Mouse (Mus musculus) hindbrain, embryonic 12.5 days (tissue): ENCODE measurements around the gene Card6. TPM values are rescaled to one million over a fixed set of nuclear protein-coding genes. Genes with fewer than 3 reads are reported as not detected.
"Not testable (repeated sequence)": the region's sequence is repeated elsewhere in the genome, so short reads cannot be mapped to it uniquely, and the experiment has no call there.

Source experiments
- ATAC-seq: fragments of 200-750 bp; cut with Nextera tagmentation; 2 replicates; pipeline ENCODE4 v1.8.0; 2017; ENCODE audit warnings: moderate TSS enrichment; ENCODE audit not compliant: low FRiP score
- H3K27ac ChIP-seq: fragments of 300-500 bp; sonication (generic); 2 replicates; pipeline ENCODE4 v1.5.1; 2016; ENCODE audit warnings: mild to moderate bottlenecking
- H3K27me3 ChIP-seq: fragments of 300-500 bp; sonication (generic); 2 replicates; pipeline ENCODE4 v1.6.1; 2016; ENCODE audit warnings: mild to moderate bottlenecking
- H3K36me3 ChIP-seq: fragments of 300-500 bp; sonication (generic); 2 replicates; pipeline ENCODE4 v1.6.1; 2016; ENCODE audit warnings: mild to moderate bottlenecking
- H3K4me1 ChIP-seq: fragments of 300-500 bp; sonication (generic); 2 replicates; pipeline ENCODE4 v1.6.1; 2016
- H3K4me2 ChIP-seq: fragments of 300-500 bp; sonication (generic); replicated peaks from 2 replicates; pipeline ENCODE4 v1.6.1; 2016; ENCODE audit warnings: mild to moderate bottlenecking
- H3K4me3 ChIP-seq: fragments of 300-500 bp; sonication (generic); 2 replicates; pipeline ENCODE4 v1.5.1; 2016; ENCODE audit warnings: mild to moderate bottlenecking
- H3K9ac ChIP-seq: fragments of 300-500 bp; sonication (generic); 2 replicates; pipeline ENCODE4 v1.6.1; 2016; ENCODE audit warnings: mild to moderate bottlenecking, moderate library complexity
- H3K9me3 ChIP-seq: fragments of 300-500 bp; sonication (generic); replicated peaks from 2 replicates; pipeline ENCODE4 v1.6.1; 2016; ENCODE audit warnings: mild to moderate bottlenecking
- WGBS: fragments of 180-500 bp; shearing (Covaris S2); methylation state at CpG from one replicate; pipeline ENCODE4 v1.1.7; 2016; 5-methylcytosine and 5-hydroxymethylcytosine counted together
- polyA plus RNA-seq: library from polyadenylated mRNA; unstranded; fragments of >200 nt; fragmentation: Nextera tagmentation; extraction: Ambion mirVana; gene quantifications from 2 replicates; pipeline ENCODE4 v1.2.1, GENCODE M21; 2016

The Card6 gene
- polyA plus RNA-seq, 1 experiment from 2014 or later = 1.2 TPM

GRCm38 (mm10) chr15:5142047-5142446 lies 33.7 kb upstream of the Card6 start:
- WGBS = 70% methylated on average over 5 of the region's 5 CpGs
- H3K36me3 ChIP-seq = no peaks in the 10 kb centered on the region
- H3K27ac ChIP-seq = no peak overlapping the region
- peaks cover 8% of the 10 kb centered on the region for H3K4me1 ChIP-seq
- ATAC-seq = no peak
- H3K4me3 ChIP-seq = no peak overlapping the region
- H3K9ac ChIP-seq = no peak overlapping the region
- H3K4me2 ChIP-seq = no peak overlapping the region
- no peaks in the 10 kb centered on the region for H3K9me3 ChIP-seq
- no peaks in the 10 kb centered on the region for H3K27me3 ChIP-seq

DNA sequence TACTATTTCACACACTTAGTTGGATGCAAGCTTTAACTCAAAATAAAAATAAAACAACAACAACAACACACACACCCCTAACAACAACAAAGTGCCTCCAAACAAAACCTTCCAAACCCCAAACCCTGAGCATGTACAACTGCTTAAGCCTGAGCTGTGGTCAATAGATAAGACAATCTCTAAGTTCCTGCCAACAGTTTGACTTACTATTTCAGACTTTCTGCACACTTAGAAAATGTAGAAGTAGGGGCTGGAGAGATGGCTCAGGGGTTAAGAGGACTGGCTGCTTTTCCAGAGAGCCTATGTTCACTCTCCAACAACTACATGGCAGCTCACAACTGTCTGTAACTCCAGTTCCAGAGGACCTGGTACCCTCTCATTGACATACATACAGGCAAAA lies 32.0 kb upstream of the Card6 start:
- Histone ChIP-seq H3K4me3 (no peak overlapping the region), H3K9ac (no peak overlapping the region), H3K4me1 (peaks cover 6% of the 10 kb centered on the region), H3K36me3 (no peaks in the 10 kb centered on the region), H3K27ac (no peak overlapping the region), H3K27me3 (no peaks in the 10 kb centered on the region), H3K4me2 (no peak overlapping the region), H3K9me3 (no peaks in the 10 kb centered on the region)
- no peak for ATAC-seq

DNA sequence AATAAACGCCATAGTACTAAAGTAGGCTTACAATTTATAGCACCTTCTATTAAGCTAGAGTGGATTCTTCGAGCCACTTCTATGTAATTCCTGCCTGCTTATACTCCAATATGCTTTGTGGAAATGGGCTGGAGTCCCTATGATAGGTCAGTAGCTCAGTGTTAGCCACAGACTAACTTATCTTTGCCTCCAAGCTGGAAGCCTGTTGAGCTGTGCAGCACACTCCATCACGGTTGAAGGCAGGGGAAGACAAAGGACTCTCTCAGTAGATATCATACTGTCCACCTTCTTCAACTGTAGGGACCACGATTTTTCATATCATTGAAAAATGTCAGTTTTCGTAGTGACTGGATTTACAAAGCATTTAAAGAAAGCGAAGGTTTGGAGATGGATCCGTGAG lies 31.5 kb upstream of the Card6 start:
- Histone ChIP-seq H3K4me3 (no peak overlapping the region), H3K36me3 (no peaks in the 10 kb centered on the region), H3K27ac (no peak overlapping the region), H3K4me2 (no peak overlapping the region), H3K9me3 (no peaks in the 10 kb centered on the region), H3K27me3 (no peaks in the 10 kb centered on the region), H3K4me1 (peaks cover under 1% of the 10 kb centered on the region), H3K9ac (no peak overlapping the region)
- no peak for ATAC-seq
- 87% methylated on average over 7 of the region's 7 CpGs for WGBS

- H3K9ac ChIP-seq = no peak overlapping the region
- no peaks in the 10 kb centered on the region for H3K4me1 ChIP-seq
- no peak overlapping the region for H3K4me3 ChIP-seq
- H3K4me2 ChIP-seq = no peak overlapping the region
- no peaks in the 10 kb centered on the region for H3K27me3 ChIP-seq
- 87% methylated on average over 2 of the region's 2 CpGs for WGBS
- no peak overlapping the region for H3K27ac ChIP-seq
- no peak for ATAC-seq
- H3K9me3 ChIP-seq = no peaks in the 10 kb centered on the region
- H3K36me3 ChIP-seq = no peaks in the 10 kb centered on the region
Measured at GRCm38 (mm10) chr15:5139366-5139765, 31.0 kb upstream of the Card6 start.

DNA sequence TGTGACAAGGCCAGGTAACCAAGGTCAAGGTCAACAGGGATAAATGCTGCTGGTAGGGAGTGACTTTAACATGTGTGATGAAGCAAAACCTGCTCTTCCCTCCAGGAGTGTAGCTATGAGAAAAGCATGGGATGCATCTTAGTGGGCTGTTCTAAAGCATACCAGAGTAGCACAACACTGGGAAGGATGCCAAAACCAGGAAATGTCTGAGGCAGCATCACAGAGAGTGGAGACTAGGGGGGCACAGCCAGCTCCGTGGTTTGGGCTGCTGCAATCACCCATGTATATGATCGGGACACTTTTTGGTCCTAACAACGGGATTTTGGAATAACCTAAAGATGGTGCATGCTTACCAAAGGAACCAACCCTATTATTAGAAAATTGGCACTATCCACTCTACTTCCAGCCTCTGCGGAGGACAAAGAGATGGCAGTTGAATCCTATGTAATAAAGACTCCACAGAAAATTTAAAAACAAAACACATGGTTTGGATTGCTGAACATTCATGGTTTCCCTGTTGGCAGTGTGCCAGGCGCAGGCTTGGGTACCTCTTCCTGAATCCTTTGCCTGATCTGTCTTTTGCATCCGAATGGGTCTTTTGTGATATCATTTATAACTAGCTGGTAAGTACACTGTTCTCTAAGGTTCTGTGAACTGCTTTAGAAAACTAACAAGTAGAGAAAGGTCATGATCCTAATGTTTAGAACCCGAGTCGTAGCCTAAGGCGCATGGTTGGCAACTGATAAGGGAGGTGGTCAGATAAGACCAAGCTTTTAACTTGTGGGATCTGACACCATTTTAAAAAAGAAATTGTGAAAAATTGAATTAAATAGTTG lies 29.9 kb upstream of the Card6 start:
- Histone ChIP-seq H3K27me3 (no peaks in the 10 kb centered on the region), H3K9ac (no peak overlapping the region), H3K4me1 (no peaks in the 10 kb centered on the region), H3K36me3 (no peaks in the 10 kb centered on the region), H3K9me3 (no peaks in the 10 kb centered on the region), H3K27ac (no peak overlapping the region), H3K4me2 (no peak overlapping the region), H3K4me3 (no peak overlapping the region)
- WGBS = 77% methylated on average over 9 of the region's 9 CpGs
- no peak for ATAC-seq

- WGBS = 79% methylated on average over 8 of the region's 8 CpGs
- Histone ChIP-seq H3K9me3 (no peaks in the 10 kb centered on the region), H3K4me2 (no peak overlapping the region), H3K27ac (no peak overlapping the region), H3K4me1 (no peaks in the 10 kb centered on the region), H3K36me3 (no peaks in the 10 kb centered on the region), H3K4me3 (no peak overlapping the region), H3K9ac (no peak overlapping the region), H3K27me3 (no peaks in the 10 kb centered on the region)
- ATAC-seq = no peak
Measured at GRCm38 (mm10) chr15:5134945-5135483, 26.7 kb upstream of the Card6 start.

DNA sequence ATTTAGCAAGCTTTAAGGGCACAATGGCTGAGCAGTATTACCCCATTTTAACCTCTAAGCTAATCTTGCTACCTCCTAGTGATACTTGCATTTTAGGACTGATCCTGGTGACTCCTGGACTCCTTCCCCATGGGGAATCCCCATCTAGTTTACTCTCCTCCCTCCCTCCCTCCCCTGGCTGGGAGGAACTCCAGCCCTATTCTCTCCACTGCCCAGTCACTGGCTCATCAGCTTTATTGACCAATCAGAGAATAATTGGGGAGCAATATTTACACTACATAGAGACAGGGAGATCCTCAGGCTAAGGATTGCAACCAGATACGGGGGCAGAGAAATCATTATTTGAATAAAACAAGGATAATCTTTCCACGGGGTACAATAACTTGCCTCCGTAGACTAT lies 25.8 kb upstream of the Card6 start:
- no peaks in the 10 kb centered on the region for H3K9me3 ChIP-seq
- H3K27ac ChIP-seq = no peak overlapping the region
- H3K4me1 ChIP-seq = no peaks in the 10 kb centered on the region
- WGBS = 66% methylated on average over 3 of the region's 3 CpGs
- H3K4me3 ChIP-seq = no peak overlapping the region
- ATAC-seq = no peak
- H3K36me3 ChIP-seq = no peaks in the 10 kb centered on the region
- no peak overlapping the region for H3K9ac ChIP-seq
- no peak overlapping the region for H3K4me2 ChIP-seq
- H3K27me3 ChIP-seq = no peaks in the 10 kb centered on the region

DNA sequence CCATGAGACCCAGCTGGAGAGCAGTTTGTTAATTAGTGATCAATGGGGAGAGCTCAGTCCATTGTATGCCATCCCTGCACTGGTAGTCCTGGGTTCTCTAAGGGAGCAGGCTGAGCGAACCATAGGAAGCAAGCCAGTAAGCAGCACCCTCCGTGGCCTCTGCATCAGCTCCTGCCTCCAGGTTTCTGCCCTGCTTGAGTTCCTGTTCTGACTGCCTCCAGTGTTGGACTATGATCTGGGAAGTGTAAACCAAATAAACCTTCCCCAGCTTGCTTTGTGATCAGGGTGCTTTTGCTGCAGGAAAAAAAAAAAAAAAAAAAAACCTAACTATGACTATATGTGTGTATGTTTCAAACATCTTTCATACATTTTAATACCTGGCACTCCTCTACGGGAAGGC lies 25.0 kb upstream of the Card6 start:
- Histone ChIP-seq H3K4me2 (no peak overlapping the region), H3K4me1 (no peaks in the 10 kb centered on the region), H3K27me3 (no peaks in the 10 kb centered on the region), H3K4me3 (no peak overlapping the region), H3K36me3 (no peaks in the 10 kb centered on the region), H3K27ac (no peak overlapping the region), H3K9ac (no peak overlapping the region), H3K9me3 (no peaks in the 10 kb centered on the region)
- no peak for ATAC-seq
- WGBS = 72% methylated on average over 3 of the region's 3 CpGs

- H3K4me3 ChIP-seq, H3K9ac ChIP-seq, H3K9me3 ChIP-seq, H3K36me3 ChIP-seq, H3K4me2 ChIP-seq, H3K27ac ChIP-seq, H3K4me1 ChIP-seq, ATAC-seq, H3K27me3 ChIP-seq: not testable (repeated sequence)
- WGBS = 89% methylated on average over 14 of the region's 14 CpGs
Measured at GRCm38 (mm10) chr15:5130887-5131668, 22.7 kb upstream of the Card6 start.

GRCm38 (mm10) chr15:5129111-5129805 lies 20.9 kb upstream of the Card6 start:
- ATAC-seq = no peak
- no peaks in the 10 kb centered on the region for H3K4me1 ChIP-seq
- peaks cover 11% of the 10 kb centered on the region for H3K36me3 ChIP-seq
- 89% methylated on average over 12 of the region's 12 CpGs for WGBS
- H3K27ac ChIP-seq = no peak overlapping the region
- no peaks in the 10 kb centered on the region for H3K9me3 ChIP-seq
- H3K4me2 ChIP-seq = no peak overlapping the region
- no peak overlapping the region for H3K4me3 ChIP-seq
- no peak overlapping the region for H3K9ac ChIP-seq
- no peaks in the 10 kb centered on the region for H3K27me3 ChIP-seq

DNA sequence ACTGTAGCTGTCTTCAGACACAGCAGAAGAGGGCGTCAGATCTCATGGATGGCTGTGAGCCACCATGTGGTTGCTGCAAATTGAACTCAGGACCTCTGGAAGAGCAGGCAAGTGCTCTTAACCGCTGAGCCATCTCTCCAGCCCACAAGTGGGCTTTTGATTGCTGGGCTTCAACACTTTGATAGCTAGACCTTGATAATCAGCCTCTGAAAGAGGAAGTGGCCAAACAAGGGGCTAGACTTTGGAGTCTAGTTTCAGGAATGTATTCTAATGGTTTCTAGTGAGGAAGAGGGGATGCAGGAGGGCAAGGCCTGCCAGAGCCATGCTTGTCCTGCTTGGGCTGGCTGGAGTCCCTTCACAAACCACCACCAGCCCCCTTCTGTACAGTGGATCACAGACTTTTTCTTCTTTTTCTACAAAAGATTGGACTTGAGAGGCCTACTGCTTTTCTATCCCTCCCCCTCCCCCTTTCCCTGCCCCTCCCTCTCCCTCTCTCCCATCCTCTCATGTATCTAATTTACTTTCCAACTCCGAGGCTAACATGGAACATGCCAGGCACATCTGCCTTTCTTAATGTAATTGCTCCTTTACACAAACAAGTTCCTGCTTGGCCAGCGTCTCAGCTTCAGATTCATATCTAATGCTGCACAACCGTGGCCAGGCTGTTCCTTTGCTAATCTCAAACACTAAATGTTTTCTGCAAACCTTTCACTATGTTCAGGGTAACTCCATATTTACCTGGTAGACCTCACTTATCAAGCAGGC lies 20.0 kb upstream of the Card6 start:
- Histone ChIP-seq H3K27ac (no peak overlapping the region), H3K4me1 (no peaks in the 10 kb centered on the region), H3K27me3 (no peaks in the 10 kb centered on the region), H3K9me3 (no peaks in the 10 kb centered on the region), H3K36me3 (peaks cover 13% of the 10 kb centered on the region), H3K4me2 (no peak overlapping the region), H3K9ac (no peak overlapping the region), H3K4me3 (no peak overlapping the region)
- ATAC-seq = no peak
- 87% methylated on average over 5 of the region's 5 CpGs for WGBS

DNA sequence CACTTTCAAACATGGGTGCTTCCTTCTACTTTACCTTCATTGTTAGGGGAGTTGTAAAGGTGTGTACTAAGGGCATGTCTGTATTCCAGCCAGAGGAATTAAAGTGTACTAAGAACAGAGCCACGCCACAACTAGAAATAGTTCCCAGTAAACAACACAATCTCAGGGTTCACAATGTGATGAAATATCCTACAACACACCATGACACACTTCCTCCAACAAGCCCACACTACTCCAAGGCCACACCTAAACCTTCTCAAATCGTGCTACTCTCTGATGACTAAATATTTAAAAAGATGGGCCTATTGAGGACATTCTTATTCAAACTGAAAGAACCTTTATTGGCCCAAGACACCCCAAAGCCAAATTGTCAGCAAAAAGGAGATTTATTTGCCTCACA lies 19.1 kb upstream of the Card6 start:
- Histone ChIP-seq H3K9me3 (no peaks in the 10 kb centered on the region), H3K27ac (no peak overlapping the region), H3K4me2 (no peak overlapping the region), H3K4me1 (no peaks in the 10 kb centered on the region), H3K27me3 (no peaks in the 10 kb centered on the region), H3K36me3 (peaks cover 21% of the 10 kb centered on the region), H3K4me3 (no peak overlapping the region), H3K9ac (no peak overlapping the region)
- WGBS = 84% methylated on average over 2 of the region's 2 CpGs
- ATAC-seq = no peak
